ENCODE assay signal across 13 mouse cellular contexts in the genomic region with DNA sequence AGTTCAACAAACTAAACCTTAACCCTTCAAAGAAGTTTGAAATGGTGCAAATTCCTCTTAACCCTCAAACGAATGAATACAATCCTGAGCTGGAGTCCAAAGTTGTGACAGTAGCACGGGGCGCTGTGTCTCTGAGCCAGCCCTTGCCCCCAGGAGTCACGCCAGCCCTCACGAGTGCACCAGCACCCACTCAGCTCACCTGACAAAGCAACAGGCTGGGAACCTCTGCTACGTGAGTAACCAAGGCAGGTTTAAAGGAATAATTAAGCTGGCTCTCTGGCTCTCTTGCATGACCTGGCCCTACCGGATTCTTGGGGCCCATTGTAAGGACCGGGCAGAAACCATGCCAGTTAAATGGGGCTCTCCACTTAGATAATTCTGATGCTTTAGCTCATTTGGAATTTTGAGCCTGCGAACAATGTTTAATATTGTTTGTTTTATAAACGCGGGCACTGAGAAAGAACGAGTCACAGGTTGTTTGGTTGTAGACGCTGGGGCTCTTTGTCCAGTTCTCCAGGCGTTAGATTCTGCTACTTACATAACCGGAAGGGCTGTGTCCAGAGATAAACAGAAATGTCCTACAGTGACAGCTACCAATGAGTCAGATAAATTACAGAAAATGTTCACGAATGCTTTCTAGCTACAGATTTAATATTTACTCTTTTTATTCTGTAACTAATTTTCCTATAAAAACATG. TPM values are rescaled to one million over a fixed set of nuclear protein-coding genes. Genes with fewer than 3 reads are reported as not detected.
DNase-seq lines count a peak whose midpoint lies in the region; ATAC-seq lines count a peak whose summit lies in the region.
"Had no signal": no experiment of that assay in that cellular context is flagged by ENCODE, and none has a peak within 500 bp of the region (broad histone marks: within the 10 kb centered on the region; RNA-seq: fewer than 3 reads in every experiment).

No protein-coding gene starts in this region.

- no peak for DNase-seq in forebrain, embryonic 10.5 days (ENCODE audit: extremely low spot score, low spot score)
- DNase-seq in 3T3-L1 (ENCODE audit: low read depth, low spot score) = peak; percentile 21
- DNase-seq in intestine, embryonic 14.5 days (ENCODE audit: low spot score) = peak; percentile 48
- DNase-seq in retina, embryonic 14.5 days (ENCODE audit: low spot score) = no peak
- no peak for DNase-seq in embryo, embryonic 9.5 days (ENCODE audit: extremely low spot score)
- DNase-seq: cerebellum, adult 8-10 months; heart, postnatal 10 days; right cerebral cortex, postnatal 14 days had no signal

- peak overlapping the region; percentile 40; the same call in 1 of the 2 replicates for H3K27ac ChIP-seq in forebrain, embryonic 10.5 days
- H3K27ac ChIP-seq in forebrain, embryonic 12.5 days = no peak overlapping the region
- H3K27ac ChIP-seq in intestine, embryonic 14.5 days (ENCODE audit: low read depth) = no peak overlapping the region
- peak overlapping the region; percentile 55 for H3K27ac ChIP-seq in lung, embryonic 15.5 days
- H3K27ac ChIP-seq: neural tube, embryonic 13.5 days had no signal

- 0 out of 2 replicates have a peak, but pooled peaks cover 4% of the 10 kb centered on the region for H3K9me3 ChIP-seq in forebrain, embryonic 10.5 days
- H3K9me3 ChIP-seq in forebrain, embryonic 12.5 days = no peaks in the 10 kb centered on the region
- H3K9me3 ChIP-seq in intestine, embryonic 14.5 days (ENCODE audit: control insufficient read depth, low read length) = no peaks in the 10 kb centered on the region
- H3K9me3 ChIP-seq in lung, embryonic 15.5 days = no peaks in the 10 kb centered on the region
- H3K9me3 ChIP-seq: neural tube, embryonic 13.5 days had no signal

- H3K9ac ChIP-seq in forebrain, embryonic 12.5 days = no peak overlapping the region
- H3K9ac ChIP-seq in intestine, embryonic 14.5 days (ENCODE audit: low read length) = no peak overlapping the region
- no peak overlapping the region for H3K9ac ChIP-seq in lung, embryonic 15.5 days
- H3K9ac ChIP-seq: neural tube, embryonic 13.5 days had no signal

- 70% methylated on average over 16 of the region's 16 CpGs for WGBS in forebrain, embryonic 10.5 days
- 59% methylated on average over 16 of the region's 16 CpGs for WGBS in forebrain, embryonic 12.5 days
- WGBS in intestine, embryonic 14.5 days = 46% methylated on average over 16 of the region's 16 CpGs
- WGBS in lung, embryonic 15.5 days = 28% methylated on average over 16 of the region's 16 CpGs

- peaks cover 23% of the 10 kb centered on the region for H3K4me1 ChIP-seq in forebrain, embryonic 10.5 days
- H3K4me1 ChIP-seq in forebrain, embryonic 12.5 days = peaks cover 4% of the 10 kb centered on the region
- H3K4me1 ChIP-seq in intestine, embryonic 14.5 days (replicated peaks; ENCODE audit: control insufficient read depth, insufficient read depth, low read length) = peaks cover 5% of the 10 kb centered on the region; the same call in 1 of the 2 replicates
- H3K4me1 ChIP-seq in lung, embryonic 15.5 days = peaks cover 17% of the 10 kb centered on the region
- H3K4me1 ChIP-seq: neural tube, embryonic 13.5 days had no signal

- no peaks in the 10 kb centered on the region for H3K27me3 ChIP-seq in forebrain, embryonic 10.5 days (ENCODE audit: poor library complexity, severe bottlenecking)
- no peaks in the 10 kb centered on the region for H3K27me3 ChIP-seq in forebrain, embryonic 12.5 days
- no peaks in the 10 kb centered on the region for H3K27me3 ChIP-seq in intestine, embryonic 14.5 days (replicated peaks; ENCODE audit: control insufficient read depth, insufficient read depth, low read length)
- no peaks in the 10 kb centered on the region for H3K27me3 ChIP-seq in lung, embryonic 15.5 days
- H3K27me3 ChIP-seq: neural tube, embryonic 13.5 days had no signal

- H3K36me3 ChIP-seq in forebrain, embryonic 10.5 days (replicated peaks) = no peaks in the 10 kb centered on the region
- no peaks in the 10 kb centered on the region for H3K36me3 ChIP-seq in forebrain, embryonic 12.5 days (replicated peaks)
- H3K36me3 ChIP-seq in intestine, embryonic 14.5 days (ENCODE audit: control insufficient read depth, insufficient read depth, low read length) = no peaks in the 10 kb centered on the region
- H3K36me3 ChIP-seq in lung, embryonic 15.5 days = no peaks in the 10 kb centered on the region
- H3K36me3 ChIP-seq: neural tube, embryonic 13.5 days had no signal

- H3K4me3 ChIP-seq in forebrain, embryonic 10.5 days = no peak overlapping the region
- H3K4me3 ChIP-seq in forebrain, embryonic 12.5 days (replicated peaks) = no peak overlapping the region
- no peak overlapping the region for H3K4me3 ChIP-seq in intestine, embryonic 14.5 days (ENCODE audit: low read depth, low read length)
- no peak overlapping the region for H3K4me3 ChIP-seq in lung, embryonic 15.5 days
- H3K4me3 ChIP-seq: neural tube, embryonic 13.5 days had no signal

- no peak for ATAC-seq in forebrain, embryonic 12.5 days (ENCODE audit: low FRiP score)
- ATAC-seq in intestine, embryonic 14.5 days (replicated peaks; ENCODE audit: low FRiP score, low TSS enrichment, low read depth) = no peak
- ATAC-seq in lung, embryonic 15.5 days (ENCODE audit: borderline replicate concordance, extremely low read depth, low FRiP score, low TSS enrichment) = no peak
- ATAC-seq in frontal cortex, adult (ENCODE audit: low TSS enrichment) = no peak
- ATAC-seq: Patski had no signal

- no peak overlapping the region for H3K4me2 ChIP-seq in forebrain, embryonic 12.5 days
- no peak overlapping the region for H3K4me2 ChIP-seq in intestine, embryonic 14.5 days (ENCODE audit: low read length)
- peak overlapping the region; percentile 42 for H3K4me2 ChIP-seq in lung, embryonic 15.5 days
- H3K4me2 ChIP-seq: neural tube, embryonic 13.5 days had no signal

RNA-seq across cellular contexts. Expression of a gene that starts 10.5 kb away (rescaled TPM):
- 3.5 and 4.0 TPM in 2 replicates for polyA plus RNA-seq in forebrain, embryonic 10.5 days (2016; fragmentation: Nextera tagmentation; extraction: Ambion mirVana)
- polyA plus RNA-seq in forebrain, embryonic 12.5 days (2016; fragmentation: Nextera tagmentation; extraction: Ambion mirVana) = 7.6 and 7.8 TPM in 2 replicates
- polyA plus RNA-seq in intestine, embryonic 14.5 days (2014; fragmentation: Nextera tagmentation; extraction: Ambion mirVana) = 7.4 and 9.3 TPM in 2 replicates
- 5.3 and 5.6 TPM in 2 replicates for polyA plus RNA-seq in lung, embryonic 15.5 days (2015; fragmentation: Nextera tagmentation; extraction: Ambion mirVana)

Comparison
In these comparisons a context has a peak if more than half of its experiments do, and no peak if none do; other contexts are left out.
1. H3K27ac ChIP-seq: peak in forebrain, embryonic 10.5 days (single experiment) and lung, embryonic 15.5 days (single experiment); none in forebrain, embryonic 12.5 days (single experiment) and intestine, embryonic 14.5 days (single experiment).
2. DNase-seq: peak in 3T3-L1 (single experiment) and intestine, embryonic 14.5 days (single experiment); none in forebrain, embryonic 10.5 days (single experiment), retina, embryonic 14.5 days (single experiment) and embryo, embryonic 9.5 days (single experiment).